Mouse (Mus musculus) ovary, postnatal 10 days (tissue): ENCODE measurements around the gene Efnb2.

ENCODE experiments used
- DNase-seq: peaks from one replicate; pipeline ENCODE4 v3.0.0; 2022; ENCODE audit warnings: low spot score

Gene Efnb2

DNA sequence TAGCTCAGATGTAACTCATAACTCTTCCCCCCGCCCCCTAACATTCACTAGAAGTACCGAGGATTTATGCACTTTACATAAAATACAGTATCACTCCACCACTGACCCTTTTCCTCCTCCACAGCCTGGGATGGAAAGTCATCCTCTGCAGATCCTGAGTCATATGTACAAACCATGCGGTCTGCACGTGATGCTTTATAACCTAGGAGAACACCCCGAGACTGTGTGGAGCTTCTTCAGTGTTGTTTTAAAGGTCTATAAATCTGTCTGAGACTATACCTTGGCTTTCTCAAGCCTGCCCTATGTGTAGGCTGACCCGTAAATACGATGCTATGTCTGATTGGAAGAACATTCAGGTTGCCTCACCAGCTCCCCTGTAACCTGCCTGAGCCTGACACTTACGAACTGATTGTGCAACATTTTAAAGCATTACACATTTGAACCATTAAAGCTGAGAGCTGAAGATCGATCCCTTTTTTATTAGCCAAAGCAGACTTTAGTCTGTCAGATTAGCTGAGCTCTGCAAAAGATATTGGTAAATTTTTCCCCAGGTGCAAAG lies 92.7 kb downstream of the Efnb2 start:
- DNase-seq, result no peak
